Mouse (Mus musculus): ENCODE results near the gene Nrarp.

The Nrarp gene

GRCm38 (mm10) chr2:25180478-25180903 lies at the start of gene Nrarp:
TSS of gene Nrarp (plus strand) at chr2:25180758.
- CTCF ChIA-PET: interaction anchor here (1.0 to 1.3 kb wide), 3 partner anchors 10 to 44 kb away, joined by 3 to 5 read pairs (median 3); partner anchors contain the start of gene Tubb4b

- CTCF ChIA-PET: interaction anchor here (0.5 kb wide), 1 partner anchor 94 kb away, joined by 4 read pairs; no protein-coding TSS in a partner anchor
These were observed 49.0 kb upstream of the Nrarp start for GRCm38 (mm10) chr2:25131601-25132000.

DNA sequence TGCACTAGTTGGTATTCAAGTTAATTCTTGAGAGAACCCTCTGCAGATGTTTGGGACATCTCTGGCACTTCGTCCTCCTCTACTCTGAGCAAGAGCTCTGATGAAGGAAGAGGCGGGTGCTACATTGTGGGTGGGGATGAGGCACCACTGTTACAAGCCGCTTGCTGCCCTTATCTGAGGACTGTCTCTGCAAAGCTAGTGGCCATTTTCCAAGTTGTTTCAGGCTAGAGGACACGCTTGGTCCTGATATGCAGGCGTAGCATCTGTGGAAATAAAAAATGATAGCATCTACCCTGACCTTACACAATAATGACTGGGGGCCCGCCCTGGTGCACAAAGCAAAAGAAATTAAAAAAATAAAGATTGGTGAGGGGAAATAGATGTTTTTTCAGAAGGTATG lies 42.7 kb upstream of the Nrarp start:
- CTCF ChIA-PET: interaction anchor here (0.7 kb wide), 1 partner anchor 12 kb away, joined by 3 read pairs; no protein-coding TSS in a partner anchor

GRCm38 (mm10) chr2:25141185-25141584 lies 39.4 kb upstream of the Nrarp start:
- CTCF ChIA-PET: no interaction called here

GRCm38 (mm10) chr2:25141921-25142320 lies 38.6 kb upstream of the Nrarp start:
- CTCF ChIA-PET: no interaction called here

- CTCF ChIA-PET: no interaction called here
These were observed 35.2 kb upstream of the Nrarp start for GRCm38 (mm10) chr2:25145346-25145745.

DNA sequence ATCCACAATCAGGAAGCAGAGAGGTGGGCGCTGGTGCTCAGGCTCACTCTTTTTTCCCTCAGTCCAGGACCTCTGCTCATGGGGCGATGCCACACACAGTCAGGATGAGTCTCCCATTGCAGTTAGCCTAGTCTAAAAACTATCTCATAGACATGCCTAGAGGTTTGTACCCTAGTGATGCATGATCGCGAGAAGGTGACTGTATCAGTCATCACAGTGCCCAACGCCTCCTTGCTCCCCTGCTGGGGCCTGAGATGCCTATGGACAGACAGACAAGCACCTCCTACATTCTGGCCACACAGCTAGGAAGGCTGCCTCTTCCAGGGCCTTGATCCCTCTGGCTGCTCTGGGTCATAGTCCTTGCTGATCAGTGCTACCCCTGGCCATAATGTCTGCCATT lies 33.2 kb upstream of the Nrarp start:
- CTCF ChIA-PET: interaction anchor here (0.6 kb wide), 1 partner anchor 8 kb away, joined by 6 read pairs; no protein-coding TSS in a partner anchor

DNA sequence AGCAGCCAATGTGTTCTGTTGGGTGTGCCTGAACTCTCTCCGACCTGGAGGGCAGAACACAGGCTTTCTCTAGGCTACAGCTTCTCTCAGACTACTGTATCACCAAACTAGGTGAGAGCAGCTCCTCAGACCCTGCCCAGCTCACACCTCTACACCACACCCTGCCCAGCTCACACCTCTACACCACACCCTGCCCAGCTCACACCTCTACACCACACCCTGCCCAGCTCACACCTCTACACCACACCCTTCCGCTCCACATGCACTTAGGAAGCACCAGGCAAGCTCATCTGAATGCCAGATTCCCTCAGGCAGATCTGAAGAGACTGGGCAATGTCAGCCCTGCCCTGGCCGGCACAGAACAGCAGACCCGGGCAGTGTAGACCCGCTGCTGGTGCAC lies 32.7 kb upstream of the Nrarp start:
- CTCF ChIA-PET: no interaction called here

GRCm38 (mm10) chr2:25149643-25150042 lies 30.9 kb upstream of the Nrarp start:
- CTCF ChIA-PET: no interaction called here

DNA sequence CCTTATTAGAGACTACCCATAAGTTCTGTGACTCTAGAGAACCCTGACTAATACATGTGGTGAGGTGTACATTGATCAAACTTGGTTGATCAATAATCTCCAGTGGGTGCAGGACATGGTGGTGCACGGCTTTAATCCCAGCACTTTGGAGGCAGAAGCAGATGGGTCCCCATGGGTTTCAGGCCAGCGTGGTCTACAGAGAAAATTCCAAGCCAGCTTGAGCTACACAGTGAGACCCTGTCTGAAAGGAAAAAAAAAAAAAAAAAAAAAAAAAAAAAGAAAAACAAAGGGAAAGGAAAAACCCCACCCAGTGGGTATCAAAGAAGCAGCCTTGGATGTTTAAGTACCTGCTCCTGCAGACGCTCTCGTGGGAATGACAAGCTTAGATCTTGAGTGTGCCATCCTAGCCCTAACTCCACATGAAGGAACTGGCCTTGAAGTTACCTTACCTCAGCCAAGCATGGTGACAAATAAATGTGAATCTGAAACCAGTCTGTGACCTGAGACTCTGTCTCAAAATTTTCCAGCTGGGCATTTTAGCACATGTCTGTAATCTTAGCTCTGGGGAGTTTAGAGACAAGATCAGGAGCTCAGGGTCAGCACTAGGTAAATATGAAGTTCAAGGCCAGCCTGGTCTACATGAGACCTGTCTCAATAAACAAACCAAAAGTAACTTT lies 29.1 kb upstream of the Nrarp start:
- CTCF ChIA-PET: interaction anchor here (0.6 kb wide), 1 partner anchor 20 kb away, joined by 9 read pairs; no protein-coding TSS in a partner anchor

- CTCF ChIA-PET: no interaction called here
These were observed 24.4 kb upstream of the Nrarp start for GRCm38 (mm10) chr2:25156177-25156576.

DNA sequence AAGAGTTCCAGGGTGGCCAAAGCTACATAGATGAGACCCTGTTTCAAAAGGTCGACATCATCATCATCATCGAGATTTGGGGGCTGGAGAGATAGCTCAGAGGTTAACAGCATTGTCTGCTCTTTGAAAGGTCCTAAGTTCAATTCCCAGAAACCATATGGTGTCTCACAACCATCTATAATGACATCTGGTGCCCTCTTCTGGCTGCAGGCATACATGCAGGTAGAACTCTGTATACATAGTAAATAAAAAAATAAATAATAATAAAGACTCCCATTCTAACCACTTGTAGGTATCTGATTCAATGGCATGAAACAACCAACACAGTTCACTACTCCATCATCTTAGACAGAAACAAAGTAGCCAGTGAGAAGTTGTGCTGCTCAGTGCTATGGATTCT lies 23.6 kb upstream of the Nrarp start:
- CTCF ChIA-PET: interaction anchor here (0.5 to 0.6 kb wide), 2 partner anchors 11 to 571 kb away, joined by 3 read pairs; no protein-coding TSS in a partner anchor

DNA sequence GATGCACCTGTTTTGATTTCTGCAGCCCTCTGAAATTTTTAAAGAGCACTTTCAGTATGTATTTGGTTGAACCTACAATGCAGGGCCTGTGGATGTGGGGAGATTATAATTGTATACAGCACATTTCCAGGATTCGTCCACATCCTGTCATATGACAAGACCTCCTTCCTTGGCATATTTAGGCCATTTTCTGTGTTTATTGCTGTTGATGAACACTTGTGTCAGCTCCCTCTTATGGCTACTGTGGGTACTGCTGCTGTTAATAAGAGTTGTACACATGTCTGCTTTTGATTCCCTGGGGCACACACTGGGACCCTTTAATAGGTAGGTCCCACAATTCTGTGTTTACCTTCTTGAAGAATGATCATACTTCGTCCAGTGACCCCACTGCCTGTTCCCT lies 22.9 kb upstream of the Nrarp start:
- CTCF ChIA-PET: interaction anchor here (0.5 kb wide), 1 partner anchor 11 kb away, joined by 3 read pairs; no protein-coding TSS in a partner anchor

- CTCF ChIA-PET: no interaction called here
These were observed 13.1 kb upstream of the Nrarp start for GRCm38 (mm10) chr2:25167481-25167880.

DNA sequence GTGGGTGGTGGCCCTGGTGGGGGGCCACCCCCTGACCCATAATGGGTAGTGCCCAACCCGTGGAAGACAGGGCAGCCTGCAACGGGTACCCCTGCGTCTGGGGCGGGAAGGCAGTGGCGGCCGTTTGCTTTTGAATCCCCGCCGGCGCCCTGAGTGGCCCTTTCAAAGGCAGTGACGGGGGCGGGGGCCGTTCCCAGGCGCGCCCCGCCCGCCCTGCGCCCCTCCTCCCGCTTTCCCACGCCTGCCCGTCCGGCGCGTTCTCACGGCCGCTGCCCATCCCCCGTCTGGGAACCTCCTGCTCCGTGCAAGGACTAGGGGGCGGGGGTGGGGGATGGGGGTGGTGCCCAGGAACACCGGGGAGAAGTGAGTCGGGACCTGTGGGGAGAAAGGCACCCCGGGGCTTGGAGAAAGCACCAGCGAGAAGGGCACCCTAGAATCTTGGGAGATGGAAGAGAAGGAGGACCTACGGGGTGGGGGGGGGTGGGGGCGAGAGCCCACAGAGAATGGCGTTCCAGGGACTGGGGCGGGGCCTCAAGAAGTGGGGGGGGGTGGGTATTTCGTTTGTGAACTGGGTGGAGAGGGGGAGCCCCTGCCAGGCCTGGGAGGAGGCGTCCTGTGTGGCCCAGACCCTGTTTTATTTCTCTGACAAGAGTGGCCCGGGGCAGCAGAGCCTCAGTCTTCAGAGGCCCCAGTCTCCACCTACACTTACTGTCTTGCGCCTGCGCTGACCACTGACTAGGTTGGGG lies 12.5 kb upstream of the Nrarp start:
- CTCF ChIA-PET: no interaction called here

GRCm38 (mm10) chr2:25168665-25168978 lies 11.9 kb upstream of the Nrarp start:
- CTCF ChIA-PET: interaction anchor here (0.6 kb wide), 1 partner anchor 667 kb away, joined by 5 read pairs; no protein-coding TSS in a partner anchor

DNA sequence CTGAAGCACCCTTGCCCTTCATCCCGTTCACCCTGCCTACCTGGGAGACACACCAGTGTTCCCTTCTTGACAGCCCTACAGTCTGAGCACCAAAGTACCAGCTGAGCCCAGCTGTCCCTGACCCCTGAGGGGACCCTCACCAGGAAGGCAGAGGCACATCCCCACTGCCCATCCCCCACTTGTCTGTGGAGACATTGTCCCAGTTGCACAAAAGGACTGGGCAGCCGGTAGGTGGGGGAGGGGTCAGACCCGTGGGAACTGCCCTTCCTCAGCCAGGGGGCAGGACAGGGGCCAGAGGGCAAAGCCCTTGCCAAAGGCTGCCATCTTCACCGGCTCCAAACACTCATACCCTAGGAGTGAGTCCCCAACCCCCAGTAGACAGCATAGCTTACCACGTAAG lies 10.8 kb upstream of the Nrarp start:
- CTCF ChIA-PET: no interaction called here

GRCm38 (mm10) chr2:25170326-25171100 lies 10.0 kb upstream of the Nrarp start:
- CTCF ChIA-PET: no interaction called here

GRCm38 (mm10) chr2:25171101-25171768 lies 9.3 kb upstream of the Nrarp start:
- CTCF ChIA-PET: interaction anchor here (0.5 kb wide), 1 partner anchor 20 kb away, joined by 9 read pairs; no protein-coding TSS in a partner anchor

DNA sequence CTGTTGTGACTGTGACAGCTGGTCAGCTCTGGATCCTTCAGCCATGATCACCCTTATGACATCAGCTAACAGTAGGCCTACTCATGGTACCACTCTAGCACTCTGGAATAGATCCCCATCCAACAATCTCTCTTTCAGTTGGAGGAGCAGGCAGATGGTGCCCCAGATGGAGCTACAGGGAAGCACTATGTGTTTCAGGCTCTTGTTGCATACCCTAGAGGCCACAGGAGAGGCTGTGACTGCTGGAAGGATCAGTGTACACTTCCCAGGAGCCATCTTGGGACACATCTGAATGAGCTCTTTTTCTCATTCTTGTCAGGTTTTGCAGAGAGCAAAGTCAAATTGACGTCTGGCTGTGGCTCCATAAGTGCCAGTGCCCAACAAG lies 8.8 kb upstream of the Nrarp start:
- CTCF ChIA-PET: interaction anchor here (0.5 kb wide), 1 partner anchor 21 kb away, joined by 9 read pairs; no protein-coding TSS in a partner anchor

GRCm38 (mm10) chr2:25172629-25173028 lies 7.9 kb upstream of the Nrarp start:
- CTCF ChIA-PET: no interaction called here
